Mouse (Mus musculus) gastrocnemius, adult 18-20 months (tissue): ENCODE data around the gene Tac1. TPM values are rescaled to one million over a fixed set of nuclear protein-coding genes. Genes with fewer than 3 reads are reported as not detected.
"Not testable (repeated sequence)": the region's sequence is repeated elsewhere in the genome, so short reads cannot be mapped to it uniquely, and the experiment has no call there.

Experiments
- DNase-seq: peaks from one replicate; pipeline ENCODE4 v3.0.0; 2021; ENCODE audit warnings: low spot score
- long read RNA-seq, 2 experiments: library from polyadenylated mRNA; stranded (forward); transcript quantifications; one replicate each; pipeline ENCODE4 v2.0.0; 2021
- total RNA-seq, 2 experiments: library from RNA; stranded (reverse); gene quantifications; 2 replicates each; pipeline ENCODE4 v1.2.3; 2021

Tac1 gene
- total RNA-seq = not detected
- long read RNA-seq, experiment 1 = 0 reads
- long read RNA-seq, experiment 2 = 0 reads

GRCm38 (mm10) chr6:7554829-7555391 is at the start of gene Tac1:
TSS of gene Tac1 (plus strand) at chr6:7554879.
- DNase-seq = no peak

- DNase-seq = not testable (repeated sequence)
Observed at GRCm38 (mm10) chr6:7543511-7543910, 11.2 kb upstream of the Tac1 start.

- DNase-seq = no peak
Observed at GRCm38 (mm10) chr6:7555688-7556476, 1.2 kb downstream of the Tac1 start.

- DNase-seq = no peak
Observed at GRCm38 (mm10) chr6:7558164-7558563, 3.5 kb downstream of the Tac1 start.

- no peak for DNase-seq
Observed at GRCm38 (mm10) chr6:7562524-7562923, 7.8 kb downstream of the Tac1 start.

GRCm38 (mm10) chr6:7564537-7564936 is 9.9 kb downstream of the Tac1 start:
- no peak for DNase-seq

GRCm38 (mm10) chr6:7571144-7571543 is 16.5 kb downstream of the Tac1 start:
- no peak for DNase-seq

- no peak for DNase-seq
Observed at GRCm38 (mm10) chr6:7578031-7578430, 23.4 kb downstream of the Tac1 start.

GRCm38 (mm10) chr6:7594445-7594844 is 39.8 kb downstream of the Tac1 start:
- no peak for DNase-seq

- no peak for DNase-seq
Observed at GRCm38 (mm10) chr6:7598416-7598815, 43.7 kb downstream of the Tac1 start.

GRCm38 (mm10) chr6:7600228-7600627 is 45.5 kb downstream of the Tac1 start:
- DNase-seq = no peak

GRCm38 (mm10) chr6:7601353-7602094 is 46.8 kb downstream of the Tac1 start:
- no peak for DNase-seq

GRCm38 (mm10) chr6:7613676-7614075 is 59.0 kb downstream of the Tac1 start:
- not testable (repeated sequence) for DNase-seq

Other genes starting within 250 kb of the Tac1 start
- gene Asns, start 138.4 kb downstream of the Tac1 start, total RNA-seq = 1 to 10 TPM; 1.7 to 2.6 TPM